Mouse (Mus musculus) MEL (cell line): Measurements from ENCODE around the gene Gm10644. TPM values are rescaled to one million over a fixed set of nuclear protein-coding genes. Genes with fewer than 3 reads are reported as not detected.

Experiments used
- DNase-seq: peaks from one replicate; pipeline ENCODE4 v3.0.0; 2011; ENCODE audit warnings: low read depth, low spot score
- H3K27ac ChIP-seq: 2 replicates; pipeline ENCODE4 v1.5.1; 2012; ENCODE audit warnings: low read depth, mild to moderate bottlenecking, control low read depth, low read length, moderate library complexity; ENCODE audit not compliant: control insufficient read depth
- H3K27me3 ChIP-seq, 2 experiments: fragments of 150-350 bp in 1 of 2; sonication (generic) in 1 of 2; 2 replicates each; pipeline ENCODE4 v1.6.1; 2012; ENCODE audit warnings: low read length in 2 of 2, mild to moderate bottlenecking in 2 of 2, improper control_type of control experiment in 1 of 2, moderate library complexity in 1 of 2; ENCODE audit not compliant: insufficient read depth in 2 of 2, control insufficient read depth in 1 of 2
- H3K36me3 ChIP-seq, 2 experiments: 2 replicates each; pipeline ENCODE4 v1.6.1; 2012 to 2014; ENCODE audit warnings: low read length in 2 of 2, improper control_type of control experiment in 1 of 2, inconsistent platforms in 1 of 2, mild to moderate bottlenecking in 1 of 2; ENCODE audit not compliant: insufficient read depth in 2 of 2, control insufficient read depth in 1 of 2
- H3K4me1 ChIP-seq, 2 experiments: fragments of 150-350 bp in 1 of 2; sonication (generic) in 1 of 2; 2 replicates each; pipeline ENCODE4 v1.6.1; 2012; ENCODE audit warnings: low read length in 2 of 2, improper control_type of control experiment in 1 of 2, mild to moderate bottlenecking in 1 of 2; ENCODE audit not compliant: insufficient read depth in 2 of 2, control insufficient read depth in 1 of 2
- H3K4me3 ChIP-seq, 2 experiments: fragments of 150-350 bp in 1 of 2; sonication (generic) in 1 of 2; 2 replicates each; pipeline ENCODE4 v1.5.1; 2012; ENCODE audit warnings: low read depth in 2 of 2, low read length in 2 of 2, mild to moderate bottlenecking in 2 of 2, moderate library complexity in 2 of 2, control low read depth in 1 of 2, improper control_type of control experiment in 1 of 2; ENCODE audit not compliant: control insufficient read depth in 1 of 2, insufficient read depth in 1 of 2
- H3K79me2 ChIP-seq: 2 replicates; pipeline ENCODE4 v1.6.1; 2012; ENCODE audit warnings: mild to moderate bottlenecking, low read length, moderate library complexity; ENCODE audit not compliant: control insufficient read depth, poor library complexity, insufficient read depth
- H3K9ac ChIP-seq: 2 replicates; pipeline ENCODE4 v1.6.1; 2012; ENCODE audit warnings: low read depth, mild to moderate bottlenecking, control low read depth, low read length, moderate library complexity; ENCODE audit not compliant: control insufficient read depth, poor library complexity, severe bottlenecking
- H3K9me3 ChIP-seq: fragments of 150-350 bp; sonication (generic); replicated peaks from 2 replicates; pipeline ENCODE4 v1.6.1; 2012; ENCODE audit warnings: mild to moderate bottlenecking, low read length, improper control_type of control experiment, moderate library complexity; ENCODE audit not compliant: insufficient read depth
- CTCF ChIP-seq, 3 experiments: IDR thresholded peaks in 2 of 3; conservative IDR thresholded peaks in 1 of 3; 2 replicates each; pipeline ENCODE4 v1.5.1; 2011 to 2012; ENCODE audit warnings: low read length in 3 of 3, low read depth in 2 of 3, mild to moderate bottlenecking in 2 of 3, improper control_type of control experiment in 1 of 3, inconsistent platforms in 1 of 3, mixed read lengths in 1 of 3, moderate library complexity in 1 of 3; ENCODE audit not compliant: control insufficient read depth in 1 of 3, insufficient read depth in 1 of 3, poor library complexity in 1 of 3, severe bottlenecking in 1 of 3
- ELF1 ChIP-seq: IDR thresholded peaks from 2 replicates; pipeline ENCODE4 v1.6.1; 2014; ENCODE audit warnings: low read depth, mild to moderate bottlenecking, inconsistent platforms, low read length, improper control_type of control experiment, moderate library complexity
- GABPA ChIP-seq: IDR thresholded peaks from 2 replicates; pipeline ENCODE4 v1.6.1; 2012; ENCODE audit warnings: low read depth, mild to moderate bottlenecking, inconsistent platforms, low read length, improper control_type of control experiment, moderate library complexity
- KAT2A ChIP-seq: conservative IDR thresholded peaks from 2 replicates; pipeline ENCODE4 v1.6.1; 2012; ENCODE audit warnings: low read depth, low read length, improper control_type of control experiment, inconsistent platforms
- MAX ChIP-seq: IDR thresholded peaks from 2 replicates; pipeline ENCODE4 v1.6.1; 2011; ENCODE audit warnings: low read length, improper control_type of control experiment
- MAZ ChIP-seq: IDR thresholded peaks from 2 replicates; pipeline ENCODE4 v1.6.1; 2012; ENCODE audit warnings: low read depth, mild to moderate bottlenecking, inconsistent platforms, low read length, improper control_type of control experiment
- MYB ChIP-seq: IDR thresholded peaks from 2 replicates; pipeline ENCODE4 v1.6.1; 2011; ENCODE audit warnings: mild to moderate bottlenecking, low read depth, low read length, improper control_type of control experiment
- MYC ChIP-seq: IDR thresholded peaks from 2 replicates; pipeline ENCODE4 v1.6.1; 2011; ENCODE audit warnings: low read depth, mild to moderate bottlenecking, low read length, improper control_type of control experiment, moderate library complexity
- NELFE ChIP-seq: IDR thresholded peaks from 2 replicates; pipeline ENCODE4 v1.6.1; 2011; ENCODE audit warnings: low read depth, low read length, improper control_type of control experiment
- NRF1 ChIP-seq: IDR thresholded peaks from 2 replicates; pipeline ENCODE4 v1.6.1; 2014; ENCODE audit warnings: low read depth, mild to moderate bottlenecking, inconsistent platforms, low read length, improper control_type of control experiment, moderate library complexity; ENCODE audit not compliant: poor library complexity, insufficient read depth, severe bottlenecking
- POLR2AphosphoS5 ChIP-seq: IDR thresholded peaks from 2 replicates; pipeline ENCODE4 v1.6.1; 2012; ENCODE audit warnings: low read depth, borderline replicate concordance, mild to moderate bottlenecking, inconsistent platforms, low read length, moderate library complexity, mixed read lengths
- RAD21 ChIP-seq: IDR thresholded peaks from 2 replicates; pipeline ENCODE4 v1.6.1; 2011; ENCODE audit warnings: mild to moderate bottlenecking, low read depth, low read length, improper control_type of control experiment
- RCOR1 ChIP-seq: IDR thresholded peaks from 2 replicates; pipeline ENCODE4 v1.6.1; 2012; ENCODE audit warnings: low read depth, mild to moderate bottlenecking, inconsistent platforms, low read length, improper control_type of control experiment
- SMC3 ChIP-seq: IDR thresholded peaks from 2 replicates; pipeline ENCODE4 v1.6.1; 2011; ENCODE audit warnings: low read depth, low read length, improper control_type of control experiment
- TAL1 ChIP-seq: IDR thresholded peaks from 2 replicates; pipeline ENCODE4 v1.6.1; 2012; ENCODE audit warnings: mild to moderate bottlenecking, inconsistent platforms, low read length, moderate library complexity, mixed read lengths
- TBP ChIP-seq: IDR thresholded peaks from 2 replicates; pipeline ENCODE4 v1.8.0; 2011; ENCODE audit warnings: low read depth, low read length, improper control_type of control experiment
- TCF12 ChIP-seq: IDR thresholded peaks from 2 replicates; pipeline ENCODE4 v1.6.1; 2014; ENCODE audit warnings: low read depth, mild to moderate bottlenecking, inconsistent platforms, low read length, improper control_type of control experiment, moderate library complexity
- UBTF ChIP-seq: IDR thresholded peaks from 2 replicates; pipeline ENCODE4 v1.6.1; 2012; ENCODE audit warnings: low read depth, mild to moderate bottlenecking, inconsistent platforms, low read length, improper control_type of control experiment, moderate library complexity, borderline replicate concordance; ENCODE audit not compliant: insufficient read depth
- USF2 ChIP-seq, 2 experiments: IDR thresholded peaks; 2 replicates each; pipeline ENCODE4 v1.6.1; 2011 to 2012; ENCODE audit warnings: improper control_type of control experiment in 2 of 2, low read length in 2 of 2, borderline replicate concordance in 1 of 2, inconsistent platforms in 1 of 2, low read depth in 1 of 2, mild to moderate bottlenecking in 1 of 2; ENCODE audit not compliant: insufficient read depth in 1 of 2
- ZC3H11A ChIP-seq: IDR thresholded peaks from 2 replicates; pipeline ENCODE4 v1.6.1; 2012; ENCODE audit warnings: low read depth, mild to moderate bottlenecking, inconsistent platforms, low read length, improper control_type of control experiment
- ZKSCAN1 ChIP-seq: IDR thresholded peaks from 2 replicates; pipeline ENCODE4 v1.6.1; 2012; ENCODE audit warnings: low read depth, mild to moderate bottlenecking, inconsistent platforms, low read length, improper control_type of control experiment, moderate library complexity
- ZMIZ1 ChIP-seq: IDR thresholded peaks from 2 replicates; pipeline ENCODE4 v1.6.1; 2012; ENCODE audit warnings: low read depth, mild to moderate bottlenecking, inconsistent platforms, low read length, improper control_type of control experiment, moderate library complexity
- ZNF384 ChIP-seq: IDR thresholded peaks from 2 replicates; pipeline ENCODE4 v1.6.1; 2012; ENCODE audit warnings: low read depth, mild to moderate bottlenecking, inconsistent platforms, low read length, improper control_type of control experiment
- polyA plus RNA-seq, 2 experiments: library from polyadenylated mRNA; stranded (reverse) in 1 of 2; unstranded in 1 of 2; fragments of >175 nt in 1 of 2; fragments of >200 nt in 1 of 2; gene quantifications; 2 replicates each; pipeline versions ENCODE4 v1.2.1 to v1.2.4; 2012; ENCODE audit warnings: low replicate concordance in 2 of 2, low read depth in 1 of 2; ENCODE audit not compliant: insufficient read length in 2 of 2, insufficient read depth in 1 of 2, missing spikeins in 1 of 2
- total RNA-seq: library from RNA; depleted of rRNA; stranded (reverse); fragments of 300-350 nt; gene quantifications from 2 replicates; pipeline ENCODE4 v1.2.3, GENCODE M21; 2012

The Gm10644 gene
- total and polyA plus RNA-seq, 3 experiments, result 0.35 to 0.49 TPM; not detected in 1

DNA sequence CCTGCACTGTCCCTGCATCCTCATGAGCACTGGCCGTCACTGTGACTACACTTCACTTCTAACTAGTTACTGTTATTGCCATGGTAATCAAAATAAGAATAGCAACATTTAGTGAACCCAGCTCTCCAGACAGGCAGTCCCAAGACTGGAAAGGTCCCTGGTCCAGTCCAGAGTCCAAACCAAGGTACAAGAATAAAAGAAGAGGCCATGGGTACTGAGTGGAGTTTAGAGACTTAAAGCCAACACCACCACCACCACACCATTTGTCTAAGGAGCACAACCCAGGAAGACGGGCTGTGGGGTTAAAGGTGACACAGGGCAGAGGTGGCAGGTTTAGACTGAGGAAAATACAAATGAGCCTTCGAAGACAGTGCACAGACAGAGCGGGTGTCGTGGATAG is 30.4 kb downstream of the Gm10644 start:
- H3K9me3 ChIP-seq, result no peaks in the 10 kb centered on the region
- no peaks in the 10 kb centered on the region for H3K79me2 ChIP-seq
- H3K4me3 ChIP-seq, result no peak overlapping the region
- no peak for TF ChIP-seq TAL1
- no peak for TF ChIP-seq SMC3
- no peak for TF ChIP-seq MAX
- TF ChIP-seq MYC, result no peak
- no peak for TF ChIP-seq USF2 (IDR thresholded peaks at IDR 0.05; ENCODE audit: borderline replicate concordance in 1 of 2, insufficient read depth in 1 of 2, low read depth in 1 of 2, low read length in 2 of 2)
- no peak overlapping the region for H3K27ac ChIP-seq
- H3K4me1 ChIP-seq, result no peaks in the 10 kb centered on the region
- H3K36me3 ChIP-seq, result peaks cover 0 to 2% of the 10 kb centered on the region in 2 experiments; a peak in 1 of 4 replicates
- no peak overlapping the region for H3K9ac ChIP-seq
- no peaks in the 10 kb centered on the region for H3K27me3 ChIP-seq
- no peak for DNase-seq

GRCm38 (mm10) chr8:83922727-83923126 is 32.3 kb downstream of the Gm10644 start:
- no peaks in the 10 kb centered on the region for H3K9me3 ChIP-seq
- no peak overlapping the region for H3K4me3 ChIP-seq
- no peak for TF ChIP-seq TAL1
- TF ChIP-seq SMC3, result no peak
- no peak for TF ChIP-seq NELFE
- TF ChIP-seq TCF12, result no peak
- TF ChIP-seq ELF1, result no peak
- TF ChIP-seq KAT2A, result no peak
- TF ChIP-seq USF2 (IDR thresholded peaks at IDR 0.05; ENCODE audit: borderline replicate concordance in 1 of 2, insufficient read depth in 1 of 2, low read depth in 1 of 2, low read length in 2 of 2), result no peak
- no peak for TF ChIP-seq NRF1
- TF ChIP-seq TBP, result no peak
- TF ChIP-seq, all 39 proteins: peak for 0
- no peak for DNase-seq
- no peaks in the 10 kb centered on the region for H3K27me3 ChIP-seq
- no peak overlapping the region for H3K9ac ChIP-seq
- no peaks in the 10 kb centered on the region; a peak in 1 of 4 replicates for H3K4me1 ChIP-seq
- peaks cover 0 to 2% of the 10 kb centered on the region in 2 experiments; a peak in 1 of 4 replicates for H3K36me3 ChIP-seq
- H3K79me2 ChIP-seq, result no peaks in the 10 kb centered on the region
- no peak overlapping the region for H3K27ac ChIP-seq

- no peak for TF ChIP-seq ZNF384
- TF ChIP-seq TBP, result no peak
- no peak for TF ChIP-seq ZKSCAN1
- TF ChIP-seq RAD21, result peak; percentile 57
- no peak for TF ChIP-seq UBTF
- TF ChIP-seq ZMIZ1, result no peak
- peak; percentile 58 to 95 (median 89) for TF ChIP-seq CTCF (IDR thresholded peaks at IDR 0.05 in 2 of 3, conservative IDR thresholded peaks at IDR 0.05 in 1 of 3; ENCODE audit: control insufficient read depth in 1 of 3, insufficient read depth in 1 of 3, low read depth in 2 of 3, low read length in 3 of 3, poor library complexity in 1 of 3, severe bottlenecking in 1 of 3)
- TF ChIP-seq POLR2AphosphoS5, result no peak
- peak; percentile 44 for TF ChIP-seq ZC3H11A
- no peak for TF ChIP-seq NELFE
- no peak for TF ChIP-seq GABPA
- TF ChIP-seq MYB, result no peak
- TF ChIP-seq SMC3, result peak; percentile 79
- TF ChIP-seq MAX, result no peak
- no peak for TF ChIP-seq MAZ
- peak; percentile 43; the same call in 1 of the 2 replicates for TF ChIP-seq MYC
- no peak for TF ChIP-seq RCOR1
- Histone ChIP-seq H3K9ac (no peak overlapping the region), H3K79me2 (no peaks in the 10 kb centered on the region), H3K36me3 (peaks cover 0 to 2% of the 10 kb centered on the region in 2 experiments; a peak in 1 of 4 replicates), H3K27ac (no peak overlapping the region), H3K9me3 (no peaks in the 10 kb centered on the region), H3K4me1 (no peaks in the 10 kb centered on the region; a peak in 1 of 4 replicates), H3K4me3 (no peak overlapping the region), H3K27me3 (no peaks in the 10 kb centered on the region)
- DNase-seq, result peak; percentile 83
Measured at GRCm38 (mm10) chr8:83921558-83921957, 33.4 kb downstream of the Gm10644 start.
